Mouse (Mus musculus) erythroblast, embryonic 14.5 days (primary cell): ENCODE results near the gene Rrp9. TPM values are rescaled to one million over a fixed set of nuclear protein-coding genes. Genes with fewer than 3 reads are reported as not detected.

Source experiments
- H3K27me3 ChIP-seq: 2 replicates; pipeline ENCODE4 v1.6.1; 2012; ENCODE audit warnings: inconsistent platforms; ENCODE audit not compliant: control insufficient read depth
- H3K36me3 ChIP-seq: 2 replicates; pipeline ENCODE4 v1.6.1; 2012; ENCODE audit warnings: mild to moderate bottlenecking, inconsistent platforms; ENCODE audit not compliant: control insufficient read depth
- H3K4me1 ChIP-seq: 2 replicates; pipeline ENCODE4 v1.6.1; 2012; ENCODE audit warnings: inconsistent platforms; ENCODE audit not compliant: control insufficient read depth
- H3K4me3 ChIP-seq: replicated peaks from 2 replicates; pipeline ENCODE3; 2012; ENCODE audit warnings: moderate library complexity, mild to moderate bottlenecking, inconsistent platforms
- H3K9me3 ChIP-seq: 2 replicates; pipeline ENCODE4 v1.6.1; 2012; ENCODE audit warnings: low read length, inconsistent platforms, mixed read lengths; ENCODE audit not compliant: control insufficient read depth
- GATA1 ChIP-seq: IDR thresholded peaks from 2 replicates; pipeline ENCODE4 v1.6.1; 2012; ENCODE audit warnings: low read length, inconsistent platforms, mixed read lengths
- TAL1 ChIP-seq: IDR thresholded peaks from 3 replicates; pipeline ENCODE4 v1.6.1; 2012; ENCODE audit warnings: low read length, inconsistent platforms, mixed read lengths
- polyA plus RNA-seq: library from polyadenylated mRNA; stranded (reverse); fragments of >175 nt; gene quantifications from 2 replicates; pipeline ENCODE4 v1.2.3, GENCODE M21; 2012

Gene Rrp9
- polyA plus RNA-seq, 1 experiment = 9.9 TPM

- Histone ChIP-seq H3K27me3 (no peaks in the 10 kb centered on the region), H3K4me3 (no peak within 1 kb of the TSS), H3K4me1 (no peaks in the 10 kb centered on the region), H3K9me3 (no peaks in the 10 kb centered on the region), H3K36me3 (no peaks in the 10 kb centered on the region)
- no peak for TF ChIP-seq TAL1
- no peak for TF ChIP-seq GATA1
Observed at GRCm38 (mm10) chr9:106499667-106500066, 23.9 kb downstream of the Rrp9 start, which contains the start of gene Iqcf1. TSS of gene Iqcf1 (plus strand) at chr9:106499967.

GRCm38 (mm10) chr9:106501846-106502245, 26.1 kb downstream of the Rrp9 start:
- no peak overlapping the region for H3K4me3 ChIP-seq
- TF ChIP-seq TAL1 = no peak
- no peak for TF ChIP-seq GATA1

GRCm38 (mm10) chr9:106504246-106504645, 28.5 kb downstream of the Rrp9 start:
- Histone ChIP-seq H3K4me3 (no peak overlapping the region), H3K36me3 (no peaks in the 10 kb centered on the region), H3K4me1 (no peaks in the 10 kb centered on the region), H3K9me3 (no peaks in the 10 kb centered on the region), H3K27me3 (no peaks in the 10 kb centered on the region)
- TF ChIP-seq TAL1 = no peak
- TF ChIP-seq GATA1 = no peak

More at GRCm38 (mm10) chr9:106501846-106502245, 26.1 kb downstream of the Rrp9 start:
- no peaks in the 10 kb centered on the region for H3K9me3 ChIP-seq
- H3K36me3 ChIP-seq = no peaks in the 10 kb centered on the region
- no peaks in the 10 kb centered on the region for H3K27me3 ChIP-seq
- H3K4me1 ChIP-seq = no peaks in the 10 kb centered on the region

GRCm38 (mm10) chr9:106509356-106509755, 33.6 kb downstream of the Rrp9 start:
- H3K36me3 ChIP-seq = no peaks in the 10 kb centered on the region
- H3K4me3 ChIP-seq = no peak overlapping the region
- no peaks in the 10 kb centered on the region for H3K27me3 ChIP-seq
- no peaks in the 10 kb centered on the region for H3K4me1 ChIP-seq
- H3K9me3 ChIP-seq = no peaks in the 10 kb centered on the region
- no peak for TF ChIP-seq TAL1
- no peak for TF ChIP-seq GATA1

- Histone ChIP-seq H3K4me1 (no peaks in the 10 kb centered on the region), H3K27me3 (no peaks in the 10 kb centered on the region), H3K4me3 (no peak overlapping the region), H3K9me3 (no peaks in the 10 kb centered on the region), H3K36me3 (no peaks in the 10 kb centered on the region)
- TF ChIP-seq GATA1 = no peak
- no peak for TF ChIP-seq TAL1
Observed at GRCm38 (mm10) chr9:106512729-106513450, 37.1 kb downstream of the Rrp9 start.

- no peaks in the 10 kb centered on the region for H3K27me3 ChIP-seq
- H3K4me3 ChIP-seq = no peak overlapping the region
- TF ChIP-seq TAL1 = no peak
- no peak for TF ChIP-seq GATA1
Observed at GRCm38 (mm10) chr9:106513566-106513965, 37.8 kb downstream of the Rrp9 start.

GRCm38 (mm10) chr9:106514273-106514672, 38.5 kb downstream of the Rrp9 start, which contains the start of gene Iqcf5:
TSS of gene Iqcf5 (plus strand) at chr9:106514573.
- TF ChIP-seq GATA1 (no peak), TAL1 (no peak)
- no peaks in the 10 kb centered on the region for H3K36me3 ChIP-seq
- H3K4me3 ChIP-seq = no peak within 1 kb of the TSS
- H3K4me1 ChIP-seq = no peaks in the 10 kb centered on the region
- H3K27me3 ChIP-seq = no peaks in the 10 kb centered on the region
- no peaks in the 10 kb centered on the region for H3K9me3 ChIP-seq

More at GRCm38 (mm10) chr9:106513566-106513965, 37.8 kb downstream of the Rrp9 start:
- no peaks in the 10 kb centered on the region for H3K4me1 ChIP-seq
- H3K9me3 ChIP-seq = no peaks in the 10 kb centered on the region
- H3K36me3 ChIP-seq = no peaks in the 10 kb centered on the region

- H3K9me3 ChIP-seq = no peaks in the 10 kb centered on the region
- no peaks in the 10 kb centered on the region for H3K27me3 ChIP-seq
- no peaks in the 10 kb centered on the region for H3K4me1 ChIP-seq
- no peaks in the 10 kb centered on the region for H3K36me3 ChIP-seq
- no peak for TF ChIP-seq TAL1
- TF ChIP-seq GATA1 = no peak
- no peak overlapping the region for H3K4me3 ChIP-seq
Observed at GRCm38 (mm10) chr9:106519433-106519832, 43.7 kb downstream of the Rrp9 start.

GRCm38 (mm10) chr9:106519909-106520308, 44.1 kb downstream of the Rrp9 start:
- Histone ChIP-seq H3K36me3 (no peaks in the 10 kb centered on the region), H3K4me1 (no peaks in the 10 kb centered on the region), H3K27me3 (no peaks in the 10 kb centered on the region), H3K9me3 (no peaks in the 10 kb centered on the region), H3K4me3 (no peak overlapping the region)
- TF ChIP-seq TAL1 (no peak), GATA1 (no peak)

GRCm38 (mm10) chr9:106531833-106532232, 56.1 kb downstream of the Rrp9 start:
- Histone ChIP-seq H3K4me1 (no peaks in the 10 kb centered on the region), H3K27me3 (no peaks in the 10 kb centered on the region), H3K36me3 (no peaks in the 10 kb centered on the region), H3K4me3 (no peak overlapping the region), H3K9me3 (no peaks in the 10 kb centered on the region)
- TF ChIP-seq TAL1 (no peak), GATA1 (no peak)
